Mouse (Mus musculus): ENCODE measurements at regions not wholly inside any gene's neighbourhood (a gene's known extent, or its start where the extent isn't known, plus 50 kb on each side); places are given as distances from the start of the nearest gene placed in this dataset.

DNA sequence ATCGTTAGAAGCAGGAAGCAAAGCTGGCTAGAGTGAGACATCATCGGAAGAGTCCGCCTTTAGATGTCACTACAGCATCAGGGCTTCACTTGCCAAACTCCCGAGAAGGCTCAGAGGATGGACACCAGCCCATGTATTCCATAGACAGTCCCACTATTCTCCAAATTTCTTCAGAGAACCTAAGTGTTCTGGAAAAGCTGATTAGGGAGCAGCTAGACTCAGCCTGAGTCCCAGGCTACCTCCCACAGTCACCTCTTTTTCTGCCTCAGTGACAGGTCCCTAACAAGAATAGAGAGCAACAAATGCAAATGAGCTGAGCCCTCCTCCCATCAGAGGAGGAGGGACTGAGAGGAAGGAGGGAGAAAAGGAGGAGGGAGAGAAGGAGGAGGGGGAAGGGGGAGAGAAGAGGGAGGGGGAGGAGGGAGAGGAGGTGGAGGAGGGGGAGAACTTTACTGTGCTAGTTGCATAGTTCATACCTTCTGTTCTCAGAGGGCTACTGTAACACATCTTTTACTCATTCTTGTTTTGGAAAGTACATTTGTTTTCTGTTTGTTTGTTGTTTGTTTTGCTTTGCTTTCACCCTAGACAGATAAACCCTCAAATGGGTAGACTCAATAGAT is 465.8 kb downstream of the Tmem182 start:
- Histone ChIP-seq H3K4me3 (ENCODE audit: insufficient read depth, low read depth, low read length) (no peak overlapping the region), H3K4me1 (ENCODE audit: control insufficient read depth, insufficient read depth, low read length) (peaks cover 3% of the 10 kb centered on the region), H3K27ac (ENCODE audit: insufficient read depth, low read depth, low read length) (no peak overlapping the region)
- 20% methylated on average over 4 of the region's 4 CpGs for WGBS
- TF ChIP-seq POLR2A (IDR thresholded peaks at IDR 0.05; ENCODE audit: insufficient read depth, low read depth, low read length) (no peak), CTCF (IDR thresholded peaks at IDR 0.05; ENCODE audit: insufficient read depth, low read depth, low read length) (no peak)

DNA sequence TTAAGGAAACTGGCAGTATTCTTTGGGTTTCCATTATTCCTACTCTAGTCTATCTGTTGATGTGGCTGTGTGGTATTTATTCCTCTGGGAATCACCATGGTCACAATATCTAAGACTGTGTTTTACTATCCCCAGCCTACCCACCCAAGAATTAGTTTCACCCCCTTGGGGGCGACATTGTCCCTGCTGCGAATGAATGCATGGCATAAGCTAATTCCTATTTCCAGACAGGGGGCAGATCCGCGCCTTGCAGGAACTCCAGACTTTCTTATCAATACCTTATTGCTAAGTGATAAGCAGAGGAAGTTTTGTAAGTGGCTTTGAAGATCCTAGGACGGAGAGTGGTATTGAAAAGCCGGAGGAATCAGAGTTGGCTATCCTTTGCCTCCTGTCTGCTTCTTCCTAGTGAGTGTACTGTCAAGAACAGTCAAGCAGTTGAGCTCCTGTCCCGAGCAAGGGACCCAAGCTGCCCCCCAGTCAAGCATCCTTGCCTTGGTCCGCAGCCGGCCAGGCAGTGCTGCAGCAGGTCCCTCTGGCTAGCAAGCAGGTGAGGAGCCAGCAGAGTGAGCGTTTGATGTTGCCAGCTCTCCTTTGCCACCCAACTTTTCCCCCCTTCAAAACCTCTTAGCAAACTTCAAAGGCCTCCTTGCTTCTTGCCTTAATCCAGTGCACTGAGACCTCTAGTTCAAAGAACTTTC is 469.3 kb downstream of the Tmem182 start:
- 14% methylated on average over 10 of the region's 10 CpGs for WGBS
- no peak overlapping the region for H3K27ac ChIP-seq (ENCODE audit: insufficient read depth, low read depth, low read length)
- no peak overlapping the region for H3K4me3 ChIP-seq (ENCODE audit: insufficient read depth, low read depth, low read length)
- TF ChIP-seq CTCF (IDR thresholded peaks at IDR 0.05; ENCODE audit: insufficient read depth, low read depth, low read length), result no peak
- TF ChIP-seq POLR2A (IDR thresholded peaks at IDR 0.05; ENCODE audit: insufficient read depth, low read depth, low read length), result no peak
- H3K4me1 ChIP-seq (ENCODE audit: control insufficient read depth, insufficient read depth, low read length), result peaks cover 3% of the 10 kb centered on the region

DNA sequence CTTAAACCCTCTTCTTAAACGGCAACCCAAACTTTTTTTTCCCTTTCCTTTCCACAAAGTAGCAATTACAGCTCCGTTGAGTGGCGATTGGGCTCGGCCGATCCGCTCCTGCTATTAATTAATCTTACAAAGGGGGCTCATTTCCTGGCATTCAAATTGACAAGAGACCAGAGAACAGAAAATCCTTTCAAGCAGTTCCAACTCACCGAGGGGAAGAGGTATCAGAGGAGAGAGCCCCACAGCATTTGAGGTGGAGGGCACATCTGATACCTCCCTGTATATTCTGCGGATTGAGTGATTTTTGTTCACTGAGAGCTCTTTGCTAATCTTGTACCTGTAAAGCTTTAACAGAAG is 469.8 kb downstream of the Tmem182 start:
- H3K4me1 ChIP-seq (ENCODE audit: control insufficient read depth, insufficient read depth, low read length), result peaks cover 3% of the 10 kb centered on the region
- H3K4me3 ChIP-seq (ENCODE audit: insufficient read depth, low read depth, low read length), result no peak overlapping the region
- WGBS, result 10% methylated on average over 8 of the region's 8 CpGs
- no peak for TF ChIP-seq CTCF (IDR thresholded peaks at IDR 0.05; ENCODE audit: insufficient read depth, low read depth, low read length)
- no peak for TF ChIP-seq POLR2A (IDR thresholded peaks at IDR 0.05; ENCODE audit: insufficient read depth, low read depth, low read length)
- H3K27ac ChIP-seq (ENCODE audit: insufficient read depth, low read depth, low read length), result no peak overlapping the region

DNA sequence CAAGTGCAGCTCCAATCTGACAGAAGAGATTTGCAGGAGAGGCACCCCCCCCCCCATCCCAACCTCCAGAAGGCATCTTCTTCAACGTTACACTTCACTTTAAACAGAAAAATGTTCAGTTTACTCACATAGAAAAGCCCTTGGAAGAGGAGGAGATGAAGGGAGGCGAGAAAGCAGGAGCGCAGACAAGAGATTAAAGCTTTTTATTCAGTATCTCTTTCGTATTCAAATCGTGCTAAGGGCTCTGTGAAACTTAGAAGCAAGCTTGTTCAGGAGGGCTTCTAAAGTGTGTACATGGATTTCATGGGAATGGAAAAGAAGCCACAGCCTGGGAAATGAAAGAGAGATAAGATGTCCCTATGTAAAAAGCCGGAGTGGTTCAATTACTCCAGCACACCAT is 470.2 kb downstream of the Tmem182 start:
- WGBS, result 27% methylated on average over 6 of the region's 6 CpGs
- H3K27ac ChIP-seq (ENCODE audit: insufficient read depth, low read depth, low read length), result no peak overlapping the region
- TF ChIP-seq CTCF (IDR thresholded peaks at IDR 0.05; ENCODE audit: insufficient read depth, low read depth, low read length) (no peak), POLR2A (IDR thresholded peaks at IDR 0.05; ENCODE audit: insufficient read depth, low read depth, low read length) (no peak)
- no peak overlapping the region for H3K4me3 ChIP-seq (ENCODE audit: insufficient read depth, low read depth, low read length)
- peaks cover 3% of the 10 kb centered on the region for H3K4me1 ChIP-seq (ENCODE audit: control insufficient read depth, insufficient read depth, low read length)

DNA sequence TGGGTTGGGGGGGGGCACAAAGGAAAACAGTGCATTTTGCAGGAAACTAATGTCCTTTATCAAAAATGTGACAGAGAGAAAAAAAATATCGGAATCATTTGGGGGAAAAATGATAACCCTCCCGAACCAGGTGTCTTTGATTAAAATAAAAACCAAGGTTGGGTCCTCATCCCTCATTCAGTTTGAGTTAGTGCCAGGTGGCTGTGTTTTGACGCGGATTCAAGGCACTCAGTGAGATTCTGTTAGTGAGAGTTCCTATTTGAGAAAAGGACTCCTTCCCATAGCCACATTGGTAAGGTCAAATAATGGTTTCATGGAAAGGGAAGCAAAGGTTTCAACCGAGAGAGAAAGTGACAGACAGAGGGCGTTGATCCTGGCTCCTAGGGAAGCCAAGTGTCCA is 470.9 kb downstream of the Tmem182 start:
- peaks cover 3% of the 10 kb centered on the region for H3K4me1 ChIP-seq (ENCODE audit: control insufficient read depth, insufficient read depth, low read length)
- H3K4me3 ChIP-seq (ENCODE audit: insufficient read depth, low read depth, low read length), result no peak overlapping the region
- H3K27ac ChIP-seq (ENCODE audit: insufficient read depth, low read depth, low read length), result no peak overlapping the region
- TF ChIP-seq POLR2A (IDR thresholded peaks at IDR 0.05; ENCODE audit: insufficient read depth, low read depth, low read length) (no peak), CTCF (IDR thresholded peaks at IDR 0.05; ENCODE audit: insufficient read depth, low read depth, low read length) (no peak)
- WGBS, result 64% methylated on average over 6 of the region's 6 CpGs

DNA sequence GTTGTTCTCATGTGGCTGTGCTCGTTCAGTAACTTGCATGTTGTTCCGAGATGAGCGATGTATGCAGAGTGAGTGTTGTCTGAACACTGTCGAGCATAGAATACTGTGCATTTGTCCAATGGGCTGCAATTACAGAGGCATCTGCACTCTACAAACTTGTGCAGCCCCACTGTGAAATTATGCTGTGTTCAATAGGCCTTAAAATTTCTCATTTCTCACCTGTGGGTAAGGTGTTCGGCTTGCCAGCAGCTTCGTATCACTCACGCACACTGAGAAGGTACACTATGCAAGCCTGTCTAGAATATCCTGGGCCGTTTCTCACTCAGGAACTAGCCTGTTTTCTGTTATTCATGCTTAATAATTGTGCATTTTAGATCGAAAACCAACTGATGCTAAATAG is 479.8 kb downstream of the Tmem182 start:
- WGBS, result 92% methylated on average over 9 of the region's 9 CpGs
- Histone ChIP-seq H3K4me3 (ENCODE audit: insufficient read depth, low read depth, low read length) (no peak overlapping the region), H3K4me1 (ENCODE audit: control insufficient read depth, insufficient read depth, low read length) (no peaks in the 10 kb centered on the region), H3K27ac (ENCODE audit: insufficient read depth, low read depth, low read length) (no peak overlapping the region)
- no peak for TF ChIP-seq CTCF (IDR thresholded peaks at IDR 0.05; ENCODE audit: insufficient read depth, low read depth, low read length)
- no peak for TF ChIP-seq POLR2A (IDR thresholded peaks at IDR 0.05; ENCODE audit: insufficient read depth, low read depth, low read length)

DNA sequence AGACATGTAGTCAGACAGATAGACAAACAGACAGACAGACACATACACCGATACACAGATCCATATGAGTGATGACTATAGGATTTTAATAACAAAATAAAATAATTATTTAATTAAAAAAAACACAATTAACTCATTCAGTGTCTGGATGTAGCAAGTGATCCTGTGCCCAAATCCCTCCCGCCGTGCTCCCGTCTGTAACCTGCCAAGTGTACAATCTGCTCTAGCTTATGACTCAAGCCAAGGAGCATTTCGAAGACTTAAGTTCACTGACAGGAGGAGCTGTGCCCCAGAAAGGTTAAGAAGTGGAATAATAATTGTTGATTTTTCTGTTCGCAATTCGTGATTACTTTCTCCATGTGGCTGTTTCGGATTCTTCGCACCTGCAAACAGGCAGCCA is 480.8 kb downstream of the Tmem182 start:
- Histone ChIP-seq H3K4me3 (ENCODE audit: insufficient read depth, low read depth, low read length) (no peak overlapping the region), H3K27ac (ENCODE audit: insufficient read depth, low read depth, low read length) (no peak overlapping the region), H3K4me1 (ENCODE audit: control insufficient read depth, insufficient read depth, low read length) (no peaks in the 10 kb centered on the region)
- WGBS, result 93% methylated on average over 9 of the region's 9 CpGs
- TF ChIP-seq CTCF (IDR thresholded peaks at IDR 0.05; ENCODE audit: insufficient read depth, low read depth, low read length), result no peak
- no peak for TF ChIP-seq POLR2A (IDR thresholded peaks at IDR 0.05; ENCODE audit: insufficient read depth, low read depth, low read length)

DNA sequence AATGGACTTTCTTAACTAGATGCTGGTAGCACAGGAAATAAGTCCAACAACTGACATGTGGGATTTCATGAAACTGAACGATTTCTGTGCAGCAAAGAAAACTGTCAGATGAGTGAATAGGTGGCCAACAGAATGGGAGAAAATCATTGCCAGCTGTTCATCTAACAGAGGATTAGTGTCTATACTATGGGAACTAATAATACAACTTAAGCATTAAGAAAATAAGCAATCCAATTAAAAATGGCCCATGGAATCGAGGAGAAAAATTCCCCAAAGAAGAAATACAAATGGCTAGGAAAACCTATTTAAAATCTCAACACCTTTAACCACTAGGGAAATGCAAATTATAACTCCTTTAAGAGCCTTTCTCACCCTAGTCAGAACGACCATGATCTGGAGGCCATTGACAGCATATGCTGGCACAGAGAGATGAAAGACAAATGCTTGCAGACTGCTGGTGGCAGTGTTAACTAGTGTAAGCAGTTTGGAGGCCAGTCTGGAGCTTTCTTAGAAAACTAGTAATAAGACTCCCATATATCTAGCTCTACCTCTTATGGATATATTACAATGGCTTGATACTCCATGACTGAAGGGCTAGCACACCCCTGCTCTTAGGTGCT is 521.6 kb downstream of the Tmem182 start:
- Histone ChIP-seq H3K4me3 (ENCODE audit: insufficient read depth, low read depth, low read length) (no peak overlapping the region), H3K4me1 (ENCODE audit: control insufficient read depth, insufficient read depth, low read length) (no peaks in the 10 kb centered on the region), H3K27ac (ENCODE audit: insufficient read depth, low read depth, low read length) (no peak overlapping the region)
- WGBS, result 42% methylated on average over 3 of the region's 3 CpGs
- TF ChIP-seq POLR2A (IDR thresholded peaks at IDR 0.05; ENCODE audit: insufficient read depth, low read depth, low read length) (no peak), CTCF (IDR thresholded peaks at IDR 0.05; ENCODE audit: insufficient read depth, low read depth, low read length) (no peak)
